Mouse (Mus musculus): Measurements from ENCODE around the gene Dhps. TPM values are rescaled to one million over a fixed set of nuclear protein-coding genes. Genes with fewer than 3 reads are reported as not detected.

The Dhps gene
- polyA plus RNA-seq, 1 experiment: 26.0 TPM

GRCm38 (mm10) chr8:85062603-85063002 is 9.0 kb upstream of the Dhps start:
- Histone ChIP-seq H3K27me3 (replicated peaks; ENCODE audit: control insufficient read depth, insufficient read depth, low read length) (no peaks in the 10 kb centered on the region), H3K36me3 (ENCODE audit: control insufficient read depth, insufficient read depth, low read length) (no peaks in the 10 kb centered on the region), H3K27ac (ENCODE audit: insufficient read depth, low read depth, low read length) (no peak overlapping the region), H3K4me3 (ENCODE audit: insufficient read depth, low read depth, low read length) (no peak overlapping the region), H3K4me1 (ENCODE audit: control insufficient read depth, insufficient read depth, low read length) (peaks cover 5% of the 10 kb centered on the region; the same call in 1 of the 2 replicates)
- no peak for DNase-seq
- 92% methylated on average over 4 of the region's 4 CpGs for WGBS
- TF ChIP-seq CTCF (conservative IDR thresholded peaks at IDR 0.05; ENCODE audit: insufficient read depth, insufficient read length, low read depth, low read length): no peak
- no peak for TF ChIP-seq POLR2A (IDR thresholded peaks at IDR 0.05; ENCODE audit: low read depth, low read length)

GRCm38 (mm10) chr8:85065213-85065612 is 6.3 kb upstream of the Dhps start:
- H3K4me1 ChIP-seq (ENCODE audit: control insufficient read depth, insufficient read depth, low read length): peaks cover 5% of the 10 kb centered on the region; the same call in 1 of the 2 replicates
- DNase-seq: peak; percentile 95
- H3K27me3 ChIP-seq (replicated peaks; ENCODE audit: control insufficient read depth, insufficient read depth, low read length): no peaks in the 10 kb centered on the region
- H3K36me3 ChIP-seq (ENCODE audit: control insufficient read depth, insufficient read depth, low read length): no peaks in the 10 kb centered on the region
- 20% methylated on average over 2 of the region's 2 CpGs for WGBS
- H3K27ac ChIP-seq (ENCODE audit: insufficient read depth, low read depth, low read length): no peak overlapping the region
- H3K4me3 ChIP-seq (ENCODE audit: insufficient read depth, low read depth, low read length): no peak overlapping the region
- no peak for TF ChIP-seq CTCF (conservative IDR thresholded peaks at IDR 0.05; ENCODE audit: insufficient read depth, insufficient read length, low read depth, low read length)
- no peak for TF ChIP-seq POLR2A (IDR thresholded peaks at IDR 0.05; ENCODE audit: low read depth, low read length)

- TF ChIP-seq POLR2A (IDR thresholded peaks at IDR 0.05; ENCODE audit: low read depth, low read length) (no peak), CTCF (conservative IDR thresholded peaks at IDR 0.05; ENCODE audit: insufficient read depth, insufficient read length, low read depth, low read length) (no peak)
- no peak for DNase-seq
- Histone ChIP-seq H3K36me3 (ENCODE audit: control insufficient read depth, insufficient read depth, low read length) (no peaks in the 10 kb centered on the region), H3K27me3 (replicated peaks; ENCODE audit: control insufficient read depth, insufficient read depth, low read length) (no peaks in the 10 kb centered on the region), H3K27ac (ENCODE audit: insufficient read depth, low read depth, low read length) (no peak overlapping the region), H3K4me3 (ENCODE audit: insufficient read depth, low read depth, low read length) (no peak overlapping the region), H3K4me1 (ENCODE audit: control insufficient read depth, insufficient read depth, low read length) (peaks cover 6% of the 10 kb centered on the region; the same call in 1 of the 2 replicates)
- WGBS: 93% methylated on average over 2 of the region's 2 CpGs
Observed at GRCm38 (mm10) chr8:85067155-85067554, 4.4 kb upstream of the Dhps start.

- no peak for TF ChIP-seq CTCF (conservative IDR thresholded peaks at IDR 0.05; ENCODE audit: insufficient read depth, insufficient read length, low read depth, low read length)
- TF ChIP-seq POLR2A (IDR thresholded peaks at IDR 0.05; ENCODE audit: low read depth, low read length): no peak
- H3K4me3 ChIP-seq (ENCODE audit: insufficient read depth, low read depth, low read length): no peak within 1 kb of the TSS
- H3K27ac ChIP-seq (ENCODE audit: insufficient read depth, low read depth, low read length): no peak within 1 kb of the TSS
- no peaks in the 10 kb centered on the region for H3K36me3 ChIP-seq (ENCODE audit: control insufficient read depth, insufficient read depth, low read length)
- DNase-seq: no peak
- H3K27me3 ChIP-seq (replicated peaks; ENCODE audit: control insufficient read depth, insufficient read depth, low read length): no peaks in the 10 kb centered on the region
- H3K4me1 ChIP-seq (ENCODE audit: control insufficient read depth, insufficient read depth, low read length): peaks cover 10% of the 10 kb centered on the region; the same call in 1 of the 2 replicates
Observed at GRCm38 (mm10) chr8:85067982-85068381, 3.6 kb upstream of the Dhps start, which contains the start of gene Gm5741. TSS of gene Gm5741 (minus strand) at chr8:85067982.

- 47% methylated on average over 5 of the region's 5 CpGs for WGBS
- H3K27ac ChIP-seq (ENCODE audit: insufficient read depth, low read depth, low read length): peak overlapping the region; percentile 90
- H3K4me3 ChIP-seq (ENCODE audit: insufficient read depth, low read depth, low read length): peak overlapping the region; percentile 76
- TF ChIP-seq POLR2A (IDR thresholded peaks at IDR 0.05; ENCODE audit: low read depth, low read length) (no peak), CTCF (conservative IDR thresholded peaks at IDR 0.05; ENCODE audit: insufficient read depth, insufficient read length, low read depth, low read length) (no peak)
- peaks cover 10% of the 10 kb centered on the region; the same call in 1 of the 2 replicates for H3K4me1 ChIP-seq (ENCODE audit: control insufficient read depth, insufficient read depth, low read length)
- no peaks in the 10 kb centered on the region for H3K36me3 ChIP-seq (ENCODE audit: control insufficient read depth, insufficient read depth, low read length)
- DNase-seq: peak; percentile 79
- no peaks in the 10 kb centered on the region for H3K27me3 ChIP-seq (replicated peaks; ENCODE audit: control insufficient read depth, insufficient read depth, low read length)
Observed at GRCm38 (mm10) chr8:85071041-85071440, 516 bp upstream of the Dhps start.

- Histone ChIP-seq H3K27ac (ENCODE audit: insufficient read depth, low read depth, low read length) (peak overlapping the region; percentile 54), H3K27me3 (replicated peaks; ENCODE audit: control insufficient read depth, insufficient read depth, low read length) (no peaks in the 10 kb centered on the region), H3K4me1 (ENCODE audit: control insufficient read depth, insufficient read depth, low read length) (peaks cover 10% of the 10 kb centered on the region; the same call in 1 of the 2 replicates), H3K36me3 (ENCODE audit: control insufficient read depth, insufficient read depth, low read length) (no peaks in the 10 kb centered on the region), H3K4me3 (ENCODE audit: insufficient read depth, low read depth, low read length) (peak overlapping the region; percentile 76)
- 22% methylated on average over 9 of the region's 9 CpGs for WGBS
- TF ChIP-seq POLR2A (IDR thresholded peaks at IDR 0.05; ENCODE audit: low read depth, low read length) (no peak), CTCF (conservative IDR thresholded peaks at IDR 0.05; ENCODE audit: insufficient read depth, insufficient read length, low read depth, low read length) (no peak)
- no peak for DNase-seq
Observed at GRCm38 (mm10) chr8:85072364-85072929, 890 bp downstream of the Dhps start.

GRCm38 (mm10) chr8:85073041-85073612 is 1.6 kb downstream of the Dhps start:
- H3K4me3 ChIP-seq (ENCODE audit: insufficient read depth, low read depth, low read length): no peak overlapping the region
- no peak overlapping the region for H3K27ac ChIP-seq (ENCODE audit: insufficient read depth, low read depth, low read length)
- TF ChIP-seq POLR2A (IDR thresholded peaks at IDR 0.05; ENCODE audit: low read depth, low read length) (no peak), CTCF (conservative IDR thresholded peaks at IDR 0.05; ENCODE audit: insufficient read depth, insufficient read length, low read depth, low read length) (no peak)
- no peaks in the 10 kb centered on the region for H3K27me3 ChIP-seq (replicated peaks; ENCODE audit: control insufficient read depth, insufficient read depth, low read length)
- H3K4me1 ChIP-seq (ENCODE audit: control insufficient read depth, insufficient read depth, low read length): peaks cover 10% of the 10 kb centered on the region; the same call in 1 of the 2 replicates
- no peak for DNase-seq
- 91% methylated on average over 15 of the region's 15 CpGs for WGBS
- H3K36me3 ChIP-seq (ENCODE audit: control insufficient read depth, insufficient read depth, low read length): no peaks in the 10 kb centered on the region

Measured in kidney, adult 2 months (tissue).